Mouse (Mus musculus): ENCODE data around the gene Hoxd3. TPM values are rescaled to one million over a fixed set of nuclear protein-coding genes. Genes with fewer than 3 reads are reported as not detected.

Hoxd3 gene
- polyA plus RNA-seq, 1 experiment from 2014 or later = 0.23 TPM

DNA sequence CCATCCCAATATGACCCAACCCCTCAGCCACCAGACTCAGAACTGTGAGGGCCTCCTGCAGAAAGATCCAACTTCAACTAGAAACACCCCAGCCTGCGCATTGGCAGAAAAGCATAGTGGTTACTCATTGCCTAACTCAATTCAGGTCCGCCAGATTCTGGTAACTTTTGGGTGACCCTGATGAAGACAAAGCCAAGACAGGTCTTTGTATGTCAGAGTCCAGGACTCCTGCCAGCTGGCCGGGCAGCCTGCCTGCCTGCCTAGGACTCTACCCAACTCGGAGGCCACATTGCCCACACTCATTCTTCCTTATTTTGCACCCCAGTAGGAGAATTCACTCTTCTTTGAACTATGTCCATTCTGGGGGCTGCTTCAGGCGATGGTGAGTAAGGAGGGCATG is 14.8 kb downstream of the Hoxd3 start, which contains the start of gene Gm28230:
Gene Gm28230 (plus strand): TSS at position 178 of the 400 bp plus-strand sequence.
- Histone ChIP-seq H3K27ac (replicated peaks in 1 of 2; ENCODE audit: control insufficient read depth in 1 of 2, insufficient read depth in 1 of 2, low read depth in 2 of 2, low read length in 2 of 2) (no peak within 1 kb of the TSS), H3K4me3 (ENCODE audit: control insufficient read depth in 1 of 2, insufficient read depth in 1 of 2, low read depth in 1 of 2, low read length in 2 of 2) (peak within 1 kb of the TSS; percentile 19 to 20; a peak in 3 of 4 replicates), H3K4me2 (ENCODE audit: low read length) (peak within 1 kb of the TSS; percentile 55), H3K36me3 (ENCODE audit: control insufficient read depth, insufficient read depth, low read length) (no peaks in the 10 kb centered on the region), H3K27me3 (ENCODE audit: control insufficient read depth, insufficient read depth, low read length) (peaks cover 99% of the 10 kb centered on the region), H3K9me3 (ENCODE audit: control insufficient read depth, low read length) (no peaks in the 10 kb centered on the region), H3K4me1 (ENCODE audit: control insufficient read depth in 2 of 2, insufficient read depth in 2 of 2, low read length in 2 of 2) (peaks cover 0 to 4% of the 10 kb centered on the region in 2 experiments; a peak in 1 of 4 replicates), H3K9ac (ENCODE audit: low read length) (no peak within 1 kb of the TSS)
- ATAC-seq (ENCODE audit: insufficient number of reproducible peaks, insufficient read depth, low FRiP score, low read depth) = no peak
- WGBS = 9% methylated on average over 5 of the region's 5 CpGs

DNA sequence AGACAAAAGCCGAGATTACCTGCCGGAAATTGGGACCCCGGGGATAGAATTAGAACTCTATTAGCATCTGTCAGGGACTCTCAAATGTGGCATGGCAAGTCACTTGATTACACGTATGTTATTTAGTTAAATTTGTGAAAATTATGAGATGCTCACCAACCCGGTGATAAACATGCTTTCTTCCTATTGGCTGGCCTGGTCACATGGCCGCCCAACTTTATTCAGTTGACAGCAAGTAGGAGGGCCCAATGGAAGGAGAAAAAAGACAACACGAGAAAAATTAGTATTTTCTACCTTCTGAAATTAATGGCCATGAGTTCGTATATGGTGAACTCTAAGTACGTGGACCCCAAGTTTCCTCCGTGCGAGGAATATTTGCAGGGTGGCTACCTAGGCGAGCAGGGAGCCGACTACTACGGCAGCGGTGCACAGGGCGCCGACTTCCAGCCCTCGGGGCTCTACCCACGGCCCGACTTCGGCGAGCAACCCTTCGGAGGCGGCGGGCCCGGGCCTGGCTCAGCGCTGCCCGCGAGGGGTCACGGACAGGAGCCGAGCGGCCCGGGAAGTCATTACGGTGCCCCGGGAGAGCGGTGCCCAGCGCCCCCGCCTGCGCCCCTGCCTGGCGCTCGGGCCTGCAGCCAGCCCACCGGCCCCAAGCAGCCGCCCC is 15.4 kb downstream of the Hoxd3 start:
- Histone ChIP-seq H3K9ac (ENCODE audit: low read length) (no peak overlapping the region), H3K27ac (replicated peaks in 1 of 2; ENCODE audit: control insufficient read depth in 1 of 2, insufficient read depth in 1 of 2, low read depth in 2 of 2, low read length in 2 of 2) (no peak overlapping the region), H3K4me3 (ENCODE audit: control insufficient read depth in 1 of 2, insufficient read depth in 1 of 2, low read depth in 1 of 2, low read length in 2 of 2) (peak overlapping the region; percentile 19 to 20; a peak in 3 of 4 replicates), H3K9me3 (ENCODE audit: control insufficient read depth, low read length) (no peaks in the 10 kb centered on the region), H3K27me3 (ENCODE audit: control insufficient read depth, insufficient read depth, low read length) (peaks cover 99% of the 10 kb centered on the region), H3K4me1 (ENCODE audit: control insufficient read depth in 2 of 2, insufficient read depth in 2 of 2, low read length in 2 of 2) (peaks cover 0 to 4% of the 10 kb centered on the region in 2 experiments; a peak in 1 of 4 replicates), H3K4me2 (ENCODE audit: low read length) (peak overlapping the region; percentile 55), H3K36me3 (ENCODE audit: control insufficient read depth, insufficient read depth, low read length) (no peaks in the 10 kb centered on the region)
- 1% methylated on average over 43 of the region's 43 CpGs for WGBS
- no peak for ATAC-seq (ENCODE audit: insufficient number of reproducible peaks, insufficient read depth, low FRiP score, low read depth)

GRCm38 (mm10) chr2:74727640-74728302 is 16.0 kb downstream of the Hoxd3 start:
- no peak for ATAC-seq (ENCODE audit: insufficient number of reproducible peaks, insufficient read depth, low FRiP score, low read depth)
- H3K9ac ChIP-seq (ENCODE audit: low read length) = no peak overlapping the region
- H3K4me1 ChIP-seq (ENCODE audit: control insufficient read depth in 2 of 2, insufficient read depth in 2 of 2, low read length in 2 of 2) = peaks cover 0 to 7% of the 10 kb centered on the region in 2 experiments; a peak in 3 of 4 replicates
- H3K27me3 ChIP-seq (ENCODE audit: control insufficient read depth, insufficient read depth, low read length) = peaks cover 99% of the 10 kb centered on the region
- peak overlapping the region in 1 of 2 experiments; percentile 19; a peak in 1 of 4 replicates for H3K4me3 ChIP-seq (ENCODE audit: control insufficient read depth in 1 of 2, insufficient read depth in 1 of 2, low read depth in 1 of 2, low read length in 2 of 2)
- no peaks in the 10 kb centered on the region for H3K9me3 ChIP-seq (ENCODE audit: control insufficient read depth, low read length)
- H3K36me3 ChIP-seq (ENCODE audit: control insufficient read depth, insufficient read depth, low read length) = no peaks in the 10 kb centered on the region
- H3K4me2 ChIP-seq (ENCODE audit: low read length) = peak overlapping the region; percentile 55
- H3K27ac ChIP-seq (replicated peaks in 1 of 2; ENCODE audit: control insufficient read depth in 1 of 2, insufficient read depth in 1 of 2, low read depth in 2 of 2, low read length in 2 of 2) = no peak overlapping the region
- WGBS = 2% methylated on average over 25 of the region's 25 CpGs

DNA sequence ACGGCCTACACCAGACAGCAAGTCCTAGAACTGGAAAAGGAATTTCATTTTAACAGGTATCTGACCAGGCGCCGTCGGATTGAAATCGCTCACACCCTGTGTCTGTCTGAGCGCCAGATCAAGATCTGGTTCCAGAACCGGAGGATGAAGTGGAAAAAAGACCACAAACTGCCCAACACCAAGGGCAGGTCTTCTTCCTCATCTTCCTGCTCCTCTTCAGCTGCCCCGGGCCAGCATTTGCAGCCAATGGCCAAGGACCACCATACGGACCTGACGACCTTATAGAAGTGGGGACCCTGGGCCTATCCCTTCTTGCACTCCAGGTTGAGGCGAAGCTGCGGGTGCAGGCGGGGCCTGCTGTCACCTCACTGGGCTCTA is 16.6 kb downstream of the Hoxd3 start:
- Histone ChIP-seq H3K4me1 (ENCODE audit: control insufficient read depth in 2 of 2, insufficient read depth in 2 of 2, low read length in 2 of 2) (peaks cover 0 to 10% of the 10 kb centered on the region in 2 experiments; a peak in 3 of 4 replicates), H3K9ac (ENCODE audit: low read length) (no peak overlapping the region), H3K36me3 (ENCODE audit: control insufficient read depth, insufficient read depth, low read length) (no peaks in the 10 kb centered on the region), H3K9me3 (ENCODE audit: control insufficient read depth, low read length) (no peaks in the 10 kb centered on the region), H3K27me3 (ENCODE audit: control insufficient read depth, insufficient read depth, low read length) (peaks cover 99% of the 10 kb centered on the region), H3K27ac (replicated peaks in 1 of 2; ENCODE audit: control insufficient read depth in 1 of 2, insufficient read depth in 1 of 2, low read depth in 2 of 2, low read length in 2 of 2) (no peak overlapping the region), H3K4me2 (ENCODE audit: low read length) (no peak overlapping the region), H3K4me3 (ENCODE audit: control insufficient read depth in 1 of 2, insufficient read depth in 1 of 2, low read depth in 1 of 2, low read length in 2 of 2) (no peak overlapping the region)
- ATAC-seq (ENCODE audit: insufficient number of reproducible peaks, insufficient read depth, low FRiP score, low read depth) = no peak
- 8% methylated on average over 13 of the region's 13 CpGs for WGBS

DNA sequence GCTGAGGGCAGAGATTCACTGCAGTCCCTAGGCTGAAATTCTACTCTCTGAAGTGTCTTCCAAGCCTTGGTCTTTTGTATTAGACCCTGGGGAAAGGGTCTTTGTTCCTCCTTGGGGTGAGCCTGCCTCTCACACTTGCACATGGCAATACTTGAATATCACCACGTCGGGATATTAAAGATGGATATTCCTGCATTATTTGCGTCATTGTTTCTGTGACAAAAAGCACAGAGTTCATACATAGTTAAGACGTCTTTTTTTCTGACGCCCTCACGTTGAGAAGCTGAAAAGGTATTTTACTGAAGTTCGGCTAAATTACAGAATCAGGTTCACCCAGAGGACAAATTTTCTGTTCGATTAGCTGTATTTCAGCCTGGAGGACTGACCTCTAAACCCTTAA is 18.6 kb downstream of the Hoxd3 start:
- H3K4me1 ChIP-seq (ENCODE audit: control insufficient read depth in 2 of 2, insufficient read depth in 2 of 2, low read length in 2 of 2) = peaks cover 0 to 10% of the 10 kb centered on the region in 2 experiments; a peak in 3 of 4 replicates
- no peak overlapping the region for H3K9ac ChIP-seq (ENCODE audit: low read length)
- 10% methylated on average over 8 of the region's 8 CpGs for WGBS
- H3K27ac ChIP-seq (replicated peaks in 1 of 2; ENCODE audit: control insufficient read depth in 1 of 2, insufficient read depth in 1 of 2, low read depth in 2 of 2, low read length in 2 of 2) = no peak overlapping the region
- H3K36me3 ChIP-seq (ENCODE audit: control insufficient read depth, insufficient read depth, low read length) = no peaks in the 10 kb centered on the region
- H3K4me3 ChIP-seq (ENCODE audit: control insufficient read depth in 1 of 2, insufficient read depth in 1 of 2, low read depth in 1 of 2, low read length in 2 of 2) = no peak overlapping the region
- no peak for ATAC-seq (ENCODE audit: insufficient number of reproducible peaks, insufficient read depth, low FRiP score, low read depth)
- H3K27me3 ChIP-seq (ENCODE audit: control insufficient read depth, insufficient read depth, low read length) = peaks cover 98% of the 10 kb centered on the region
- no peak overlapping the region for H3K4me2 ChIP-seq (ENCODE audit: low read length)
- no peaks in the 10 kb centered on the region for H3K9me3 ChIP-seq (ENCODE audit: control insufficient read depth, low read length)

DNA sequence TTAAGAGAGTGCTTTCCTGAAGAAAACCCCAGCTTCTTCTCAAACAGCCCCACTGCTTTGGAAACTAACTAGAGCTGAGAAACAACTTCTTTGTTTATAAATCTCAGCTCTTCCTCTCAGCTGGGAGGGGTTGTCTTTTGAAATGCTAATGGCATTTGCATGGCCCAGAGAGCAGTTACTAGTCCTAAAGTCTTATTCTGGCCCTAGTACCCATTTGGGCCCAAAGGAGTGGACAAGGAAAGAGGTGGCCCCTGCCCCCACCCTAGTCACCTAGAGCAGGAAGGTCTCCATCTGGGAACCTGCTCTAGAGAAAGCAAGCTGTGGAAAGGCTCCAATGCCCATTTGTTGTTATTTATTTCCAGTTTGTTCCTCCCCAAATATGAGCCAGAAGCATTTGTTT is 19.3 kb downstream of the Hoxd3 start:
- ATAC-seq (ENCODE audit: insufficient number of reproducible peaks, insufficient read depth, low FRiP score, low read depth) = no peak
- H3K9ac ChIP-seq (ENCODE audit: low read length) = no peak overlapping the region
- peaks cover 0 to 12% of the 10 kb centered on the region in 2 experiments; a peak in 3 of 4 replicates for H3K4me1 ChIP-seq (ENCODE audit: control insufficient read depth in 2 of 2, insufficient read depth in 2 of 2, low read length in 2 of 2)
- H3K9me3 ChIP-seq (ENCODE audit: control insufficient read depth, low read length) = no peaks in the 10 kb centered on the region
- no peak overlapping the region for H3K4me2 ChIP-seq (ENCODE audit: low read length)
- H3K27ac ChIP-seq (replicated peaks in 1 of 2; ENCODE audit: control insufficient read depth in 1 of 2, insufficient read depth in 1 of 2, low read depth in 2 of 2, low read length in 2 of 2) = no peak overlapping the region
- H3K4me3 ChIP-seq (ENCODE audit: control insufficient read depth in 1 of 2, insufficient read depth in 1 of 2, low read depth in 1 of 2, low read length in 2 of 2) = no peak overlapping the region
- H3K36me3 ChIP-seq (ENCODE audit: control insufficient read depth, insufficient read depth, low read length) = no peaks in the 10 kb centered on the region
- peaks cover 98% of the 10 kb centered on the region for H3K27me3 ChIP-seq (ENCODE audit: control insufficient read depth, insufficient read depth, low read length)

GRCm38 (mm10) chr2:74731799-74732512 is 20.2 kb downstream of the Hoxd3 start:
- Histone ChIP-seq H3K27ac (replicated peaks in 1 of 2; ENCODE audit: control insufficient read depth in 1 of 2, insufficient read depth in 1 of 2, low read depth in 2 of 2, low read length in 2 of 2) (no peak overlapping the region), H3K4me2 (ENCODE audit: low read length) (no peak overlapping the region), H3K4me3 (ENCODE audit: control insufficient read depth in 1 of 2, insufficient read depth in 1 of 2, low read depth in 1 of 2, low read length in 2 of 2) (no peak overlapping the region), H3K9me3 (ENCODE audit: control insufficient read depth, low read length) (no peaks in the 10 kb centered on the region), H3K4me1 (ENCODE audit: control insufficient read depth in 2 of 2, insufficient read depth in 2 of 2, low read length in 2 of 2) (peaks cover 0 to 15% of the 10 kb centered on the region in 2 experiments; a peak in 3 of 4 replicates), H3K36me3 (ENCODE audit: control insufficient read depth, insufficient read depth, low read length) (no peaks in the 10 kb centered on the region), H3K27me3 (ENCODE audit: control insufficient read depth, insufficient read depth, low read length) (peaks cover 98% of the 10 kb centered on the region), H3K9ac (ENCODE audit: low read length) (no peak overlapping the region)
- no peak for ATAC-seq (ENCODE audit: insufficient number of reproducible peaks, insufficient read depth, low FRiP score, low read depth)
- WGBS = 7% methylated on average over 9 of the region's 9 CpGs
